Mouse (Mus musculus) lung, adult 2 months (tissue): ENCODE data around the gene Rpap3.

Experiments
- CTCF ChIP-seq: fragments of 200-500 bp; IDR thresholded peaks from 2 replicates; pipeline ENCODE4 v1.5.1; 2011; ENCODE audit warnings: mild to moderate bottlenecking, low read length, control low read depth; ENCODE audit not compliant: insufficient read depth
- POLR2A ChIP-seq: fragments of 200-500 bp; IDR thresholded peaks from 2 replicates; pipeline ENCODE4 v1.6.1; 2011; ENCODE audit warnings: low read depth, mild to moderate bottlenecking, control low read depth, low read length, borderline replicate concordance; ENCODE audit errors: extremely low read depth

DNA sequence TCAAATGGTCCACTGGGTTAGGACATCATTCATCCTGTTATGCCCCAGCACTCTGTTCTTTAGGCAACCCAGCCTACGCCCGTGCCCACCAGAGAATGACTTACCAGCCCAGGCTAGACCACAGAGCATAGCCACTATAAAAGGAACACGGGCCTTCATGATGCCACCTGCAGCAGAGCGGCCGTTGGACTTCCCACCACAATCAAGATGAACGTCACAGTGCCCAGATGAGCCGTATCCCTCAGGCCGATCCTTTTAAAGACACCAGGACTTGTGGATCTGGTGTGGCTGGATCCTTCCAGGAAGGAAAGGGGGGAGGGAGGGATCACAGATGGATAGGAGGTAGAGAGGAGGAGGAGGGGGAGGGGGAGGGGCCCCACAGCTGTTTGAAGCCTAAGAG is 25.5 kb upstream of the Rpap3 start, which contains the start of gene Endou:
- TF ChIP-seq CTCF (no peak), POLR2A (no peak)
